Mouse (Mus musculus) layer of hippocampus, adult 9-11 months (tissue): ENCODE results near the gene Plekhb1.

Source experiments
- DNase-seq: peaks from one replicate; pipeline ENCODE4 v3.0.0; 2022

The Plekhb1 gene

GRCm38 (mm10) chr7:100654441-100654840, 7.8 kb downstream of the Plekhb1 start:
- DNase-seq, result no peak

DNA sequence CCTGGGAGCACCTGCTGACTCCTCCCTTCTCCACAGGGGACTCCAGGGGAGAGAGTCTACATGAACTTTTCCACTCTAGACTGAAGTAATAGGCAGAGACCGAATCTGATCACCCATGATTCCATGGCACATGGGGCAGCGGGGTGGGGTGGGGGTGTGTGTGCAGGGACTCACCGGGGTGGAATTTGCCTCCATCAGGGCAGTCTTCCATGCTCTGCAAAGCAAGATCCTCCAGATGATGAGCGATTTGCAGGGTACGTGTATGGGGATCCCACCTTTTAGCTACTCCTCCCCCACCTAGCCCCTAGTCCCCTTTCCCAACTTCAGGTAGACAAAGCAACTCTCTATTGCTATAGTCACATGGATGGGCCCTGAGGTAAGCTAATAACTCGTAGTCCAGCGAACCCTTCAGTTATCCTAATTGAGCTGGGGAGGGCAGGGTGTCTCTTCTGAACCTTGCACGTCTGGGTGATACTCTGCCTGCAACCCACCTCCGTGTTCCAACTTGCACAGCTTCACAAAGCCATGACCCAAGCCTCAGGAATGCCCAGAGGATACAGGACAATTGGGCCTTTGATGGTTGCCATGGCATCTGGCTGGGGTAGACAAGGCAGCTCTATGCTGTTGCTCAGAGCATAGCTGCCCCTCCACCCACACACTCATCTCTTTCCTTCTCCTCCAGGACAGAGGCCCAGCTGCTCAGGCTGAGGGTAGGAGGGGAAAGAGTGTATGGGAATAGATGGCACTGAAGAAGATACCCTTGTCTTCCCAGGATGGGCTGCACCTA, 8.5 kb downstream of the Plekhb1 start:
- peak; percentile 88 for DNase-seq

DNA sequence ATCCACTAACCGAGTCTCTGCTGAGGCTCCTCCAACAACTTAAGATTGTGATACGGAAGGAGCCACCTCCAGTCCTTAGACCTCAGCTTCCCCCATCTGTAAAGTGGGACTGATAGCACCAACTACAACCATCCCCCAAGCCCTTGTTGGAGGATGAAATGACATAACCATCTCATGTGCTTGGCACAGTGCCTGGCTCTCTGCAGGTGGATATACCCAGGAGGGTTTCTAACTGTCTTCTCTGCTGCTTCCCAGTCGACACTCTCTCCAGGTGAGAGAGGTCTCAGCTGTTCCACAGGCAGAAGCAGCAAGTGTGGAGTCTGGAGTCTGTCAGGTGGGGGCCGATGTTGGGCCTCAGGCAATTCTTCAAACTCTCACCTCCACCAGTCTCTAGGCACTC, 11.2 kb downstream of the Plekhb1 start:
- no peak for DNase-seq

- DNase-seq, result no peak
Observed at GRCm38 (mm10) chr7:100650421-100650820, 11.8 kb downstream of the Plekhb1 start.

GRCm38 (mm10) chr7:100649826-100650225, 12.4 kb downstream of the Plekhb1 start:
- no peak for DNase-seq

GRCm38 (mm10) chr7:100649095-100649494, 13.1 kb downstream of the Plekhb1 start:
- no peak for DNase-seq

DNA sequence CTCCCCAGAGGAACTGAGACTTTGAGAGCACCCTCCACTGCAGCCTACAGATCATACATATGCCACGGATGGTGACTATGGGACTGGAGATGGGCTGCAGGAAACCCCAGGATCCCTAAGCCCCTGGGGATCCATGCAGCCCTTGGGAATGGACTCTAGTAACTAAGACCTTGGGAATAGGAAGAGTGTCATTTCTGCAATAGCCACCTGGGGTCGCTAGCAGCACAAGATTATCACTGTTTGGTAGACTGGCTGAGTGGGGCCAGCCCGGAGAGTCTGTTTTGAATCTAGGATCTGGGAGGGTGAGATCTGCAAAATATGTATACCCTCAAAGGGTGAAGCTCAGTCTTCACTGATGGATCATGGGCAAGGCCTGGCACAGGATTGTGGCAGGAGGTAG, 17.1 kb downstream of the Plekhb1 start:
- DNase-seq, result peak; percentile 74

- no peak for DNase-seq
Observed at GRCm38 (mm10) chr7:100642413-100642812, 19.8 kb downstream of the Plekhb1 start.

DNA sequence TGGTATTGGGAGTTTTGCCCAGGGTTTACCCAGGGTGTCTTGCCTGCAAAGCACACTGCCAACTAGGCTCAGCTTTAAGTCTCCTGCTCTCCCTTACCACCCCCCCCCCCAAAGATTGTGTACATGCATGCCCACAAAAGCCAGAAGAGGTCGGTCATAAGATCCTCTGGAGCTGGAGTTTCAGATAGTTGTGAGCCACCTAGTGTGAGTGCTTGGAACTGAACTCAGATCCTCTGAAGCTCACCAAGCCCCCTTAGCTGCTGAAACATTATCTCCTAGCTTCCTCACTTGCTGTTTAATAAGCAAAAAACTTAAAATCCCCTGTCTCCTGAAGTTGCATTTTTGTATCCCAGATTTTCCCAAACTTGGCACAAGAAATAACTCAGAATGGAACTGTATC, 24.6 kb downstream of the Plekhb1 start:
- no peak for DNase-seq

GRCm38 (mm10) chr7:100624538-100624937, 37.7 kb downstream of the Plekhb1 start:
- DNase-seq, result no peak

GRCm38 (mm10) chr7:100622277-100622676, 39.9 kb downstream of the Plekhb1 start:
- no peak for DNase-seq

GRCm38 (mm10) chr7:100616121-100616857, 45.9 kb downstream of the Plekhb1 start:
- no peak for DNase-seq

DNA sequence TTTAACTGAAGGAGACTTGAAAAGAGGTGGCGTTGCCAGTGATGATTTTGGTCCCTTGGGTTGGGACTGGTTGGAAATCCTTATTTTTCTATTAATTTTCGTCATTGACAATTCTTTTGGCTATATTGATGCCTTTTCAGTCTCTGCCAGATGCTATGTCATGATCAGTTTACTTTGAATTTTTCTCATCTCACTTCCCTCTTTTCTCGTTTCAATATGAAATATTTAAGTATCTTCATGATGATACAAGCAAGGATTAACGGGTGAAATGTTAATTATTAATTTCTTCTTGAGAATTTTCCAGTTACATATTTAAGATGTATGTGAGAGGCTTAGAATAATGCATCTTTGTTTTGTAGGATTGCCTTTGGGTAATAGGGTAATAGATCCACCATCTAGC, 53.3 kb downstream of the Plekhb1 start:
- no peak for DNase-seq

DNA sequence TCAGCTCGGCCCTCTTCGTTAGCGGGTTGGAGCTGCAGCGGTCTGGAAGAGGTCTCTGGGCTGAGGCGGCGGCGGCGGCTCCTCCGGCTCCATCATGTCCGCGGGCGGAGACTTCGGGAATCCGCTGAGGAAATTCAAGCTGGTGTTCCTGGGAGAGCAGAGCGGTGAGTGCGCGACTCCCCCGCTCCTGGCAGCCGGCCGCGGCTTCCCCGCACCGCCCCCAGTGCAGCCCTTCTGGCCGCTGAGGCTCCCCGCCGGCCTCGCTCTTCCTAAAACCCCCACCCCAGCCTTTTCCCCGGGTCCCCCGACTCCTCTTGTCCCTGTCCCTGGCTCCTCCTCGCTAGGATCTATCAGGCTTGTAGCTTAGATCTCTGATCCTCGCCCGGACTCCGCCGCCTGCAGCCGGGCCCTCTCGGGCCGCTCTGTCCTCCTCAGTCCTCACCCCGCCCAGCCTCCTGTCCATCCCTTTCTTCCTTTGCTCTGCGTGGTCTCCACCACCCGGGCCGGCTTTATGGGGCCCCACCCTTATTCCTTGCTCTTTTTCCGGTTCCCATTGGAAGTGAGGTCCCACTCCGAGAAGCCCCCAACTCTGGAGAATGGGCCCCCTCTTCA, 54.0 kb downstream of the Plekhb1 start, which contains the start of gene Mrpl48:
Mrpl48 (minus strand) TSS at position 172 of the 612 bp plus-strand sequence.
- DNase-seq, result peak; percentile 62

DNA sequence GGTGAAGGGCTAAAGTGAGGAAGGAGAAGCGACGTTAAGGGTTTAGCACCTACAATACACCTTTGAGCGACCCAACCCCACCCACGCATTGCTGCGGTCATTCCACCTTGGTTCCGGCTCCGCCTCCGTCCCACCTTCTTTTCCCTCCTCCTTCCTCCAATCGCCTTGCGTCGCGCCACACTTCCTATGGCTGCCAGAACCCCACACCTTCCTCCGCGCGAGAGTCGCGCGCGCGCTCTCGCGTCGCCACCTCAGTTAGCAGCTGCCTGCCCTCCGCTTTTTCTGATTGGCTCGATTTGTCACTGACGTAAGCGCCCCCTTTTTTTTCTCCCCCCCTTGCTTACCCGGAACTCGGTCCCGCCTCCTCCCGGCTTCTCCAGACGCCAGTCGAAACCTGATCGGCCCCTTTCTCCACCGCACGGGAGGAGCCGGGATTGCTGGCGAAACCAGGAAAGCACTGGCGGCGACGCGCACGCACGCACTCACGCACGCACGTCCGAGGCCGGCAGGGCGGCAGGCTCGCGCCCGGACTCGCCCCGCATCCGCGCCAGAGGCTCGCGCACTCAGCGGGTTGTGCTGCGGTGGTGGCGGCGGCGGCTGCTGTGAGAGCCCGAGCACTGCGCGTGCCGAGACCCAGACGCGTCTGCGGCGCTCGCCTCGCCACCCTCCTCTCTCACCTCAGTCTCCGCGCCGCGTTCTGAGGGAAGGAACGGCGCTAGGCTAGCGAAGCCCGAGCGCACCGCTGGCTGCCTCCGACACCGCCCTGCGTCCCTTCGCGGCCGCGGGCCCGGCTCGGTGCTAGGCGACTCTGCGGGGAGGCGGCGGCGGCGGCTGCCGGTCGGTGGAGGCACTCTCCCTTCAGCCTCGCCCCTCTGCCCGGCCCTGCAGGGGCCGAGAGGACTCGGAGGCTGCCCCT, 54.7 kb downstream of the Plekhb1 start, which contains the start of gene Rab6a:
Rab6a (plus strand) TSS at position 197 of the 916 bp plus-strand sequence.
- peak; percentile 99 for DNase-seq

DNA sequence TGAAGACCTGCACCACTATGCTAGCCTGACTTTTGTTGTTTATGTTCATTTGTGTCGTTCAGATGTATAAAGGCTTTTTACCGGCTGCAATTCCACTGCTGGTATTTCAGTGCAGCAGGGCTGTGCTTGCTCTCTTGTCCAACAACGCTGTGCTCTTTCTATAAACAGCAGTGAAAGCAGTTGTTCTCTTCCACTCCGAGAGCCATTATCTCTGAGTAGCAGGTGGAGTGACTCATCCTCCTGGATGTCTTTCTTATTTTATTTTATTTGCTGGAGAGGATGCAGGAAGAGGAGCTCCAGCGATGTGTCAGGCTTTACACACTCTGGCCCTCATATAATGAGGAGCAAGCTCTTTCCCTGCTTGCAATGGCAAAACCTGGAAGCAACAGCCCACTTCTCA, 62.0 kb downstream of the Plekhb1 start:
- DNase-seq, result peak; percentile 51

DNA sequence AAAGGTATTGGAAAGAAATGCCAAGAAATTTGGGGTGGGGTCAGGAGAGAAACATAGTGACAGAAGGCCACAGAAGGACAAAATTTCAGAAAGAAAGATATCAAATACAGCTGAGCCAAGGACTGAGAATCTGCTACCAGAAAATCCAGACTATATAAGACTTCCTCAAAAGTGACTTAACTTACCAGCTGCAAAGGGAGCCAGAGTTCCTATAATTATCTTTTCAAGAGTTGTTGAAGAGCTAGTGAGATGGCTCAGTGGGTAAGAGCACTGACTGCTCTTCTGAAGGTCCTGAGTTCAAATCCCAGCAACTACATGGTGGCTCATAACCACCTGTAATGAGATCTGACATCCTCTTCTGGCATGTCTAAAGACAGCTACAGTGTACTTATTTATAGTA, 68.9 kb downstream of the Plekhb1 start:
- no peak for DNase-seq
